Mouse (Mus musculus) B cell, adult 2 months (primary cell): ENCODE data around the gene Actl6b.
A peak's percentile ranks its signal among the peaks of the same experiment; 100 is the strongest.

Source experiments
- DNase-seq, 2 experiments: peaks; one replicate each; pipeline ENCODE4 v3.0.0; 2022

The Actl6b gene

DNA sequence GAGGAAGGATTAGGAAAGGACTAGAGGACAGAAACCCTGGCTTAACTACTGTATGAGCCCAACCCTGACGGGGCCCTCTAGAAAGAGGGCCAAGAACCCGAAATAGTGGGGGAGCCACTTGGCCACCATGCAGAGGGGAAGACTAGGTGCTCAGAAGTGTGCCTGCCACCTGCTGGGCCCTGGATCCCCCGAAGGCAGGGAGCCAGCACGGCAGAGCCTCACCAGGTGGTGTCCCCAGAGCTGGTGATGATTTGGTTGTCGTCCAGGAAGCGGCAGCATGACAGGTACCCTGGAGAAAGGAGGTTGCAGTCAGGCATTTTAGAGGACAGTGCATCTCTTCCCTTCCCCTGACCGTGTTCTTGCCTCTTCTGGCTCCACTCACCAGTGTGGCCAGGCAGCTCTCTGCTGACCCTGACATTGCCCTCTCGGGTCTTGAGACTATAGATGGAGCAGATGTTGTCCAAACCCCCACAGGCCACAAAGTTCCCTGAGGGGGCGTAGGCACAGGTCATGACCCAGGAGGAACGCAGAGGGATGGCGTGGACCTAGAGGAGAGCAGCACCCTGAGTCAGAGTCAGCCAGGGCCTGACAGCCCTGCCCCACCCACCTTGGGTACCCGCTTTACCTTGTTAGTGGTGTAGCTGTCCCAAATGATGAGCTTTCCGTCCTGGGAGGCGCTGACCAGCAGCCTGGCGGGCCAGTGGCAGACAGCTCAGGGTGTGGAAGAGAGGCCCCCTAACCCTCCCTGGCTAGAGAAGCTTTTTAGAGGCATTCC is 23.9 kb upstream of the Actl6b start:
- no peak for DNase-seq

DNA sequence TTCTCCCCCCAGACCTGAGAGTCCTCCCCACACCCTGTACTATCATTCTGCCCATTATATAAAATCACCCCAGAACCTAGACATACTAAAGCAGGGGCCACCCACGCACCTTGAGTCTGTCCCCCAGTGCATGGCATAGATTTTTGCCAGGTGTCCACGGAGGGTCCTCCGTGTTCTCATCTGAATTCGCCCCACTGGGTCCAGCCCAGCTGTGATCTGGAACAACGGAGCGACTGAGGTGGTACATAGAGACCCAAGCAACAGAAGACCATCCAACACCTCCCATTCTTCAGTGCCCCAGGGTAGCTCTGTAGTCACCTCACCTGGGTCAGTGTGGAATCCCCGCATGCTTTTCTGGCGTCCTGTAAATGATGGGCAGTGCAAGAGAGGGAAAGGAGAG is 23.2 kb upstream of the Actl6b start:
- no peak for DNase-seq

GRCm38 (mm10) chr5:137530588-137531413 is 22.5 kb upstream of the Actl6b start:
- peak; percentile 78 to 79 for DNase-seq

DNA sequence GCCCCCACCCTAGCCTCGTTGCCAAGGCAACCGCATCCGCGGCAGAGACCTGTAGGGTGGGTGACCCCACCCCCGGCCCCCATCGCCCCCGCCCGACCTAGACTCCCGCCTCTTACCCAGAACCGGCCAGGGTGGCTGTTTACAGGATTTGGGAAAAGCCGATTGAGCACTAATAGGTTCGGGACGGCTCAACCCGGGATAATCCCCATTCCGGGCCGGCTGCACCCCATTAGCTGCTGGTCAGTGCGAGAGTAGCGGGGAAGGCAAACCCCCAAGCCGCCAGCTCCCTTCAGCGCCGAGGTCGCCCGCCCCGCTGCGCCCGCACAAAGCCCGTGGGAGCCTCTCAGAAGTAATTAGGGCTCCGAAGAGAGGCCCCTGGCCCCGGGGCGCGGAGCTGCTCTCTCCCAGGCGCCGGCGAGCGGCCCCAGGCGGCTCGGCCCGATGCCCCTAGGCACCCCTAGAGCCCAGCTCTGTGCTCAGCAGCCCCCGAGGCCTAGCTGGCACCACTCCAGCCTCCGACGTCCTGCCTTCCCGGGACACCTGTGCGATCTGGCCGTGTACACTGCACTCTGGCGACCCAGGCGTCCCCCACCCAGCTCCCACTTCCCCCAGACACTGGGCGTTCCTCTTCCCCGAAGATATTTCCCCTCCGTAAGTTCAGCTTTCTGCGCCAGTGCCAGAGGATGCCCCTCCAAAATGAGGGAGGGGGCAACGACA is 21.7 kb upstream of the Actl6b start:
- peak; percentile 48 to 61 for DNase-seq

GRCm38 (mm10) chr5:137532131-137532807 is 21.0 kb upstream of the Actl6b start:
- peak; percentile 27 to 34 for DNase-seq

DNA sequence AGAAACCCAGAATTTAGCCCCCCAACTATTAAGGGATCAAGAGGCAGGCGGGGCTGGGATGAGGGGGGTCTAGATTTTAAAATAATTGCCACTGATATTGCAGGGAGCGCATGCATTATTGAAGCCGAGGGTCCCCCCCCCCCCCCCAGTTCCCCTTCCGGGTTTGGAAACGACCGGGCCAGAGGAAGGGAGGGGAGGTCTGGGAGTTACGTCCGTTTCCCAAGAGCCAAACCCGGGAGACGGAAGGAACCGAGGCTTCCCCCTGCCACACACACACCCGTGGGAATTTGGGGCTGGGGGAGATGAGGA is 20.6 kb upstream of the Actl6b start:
- no peak for DNase-seq

GRCm38 (mm10) chr5:137533117-137533827 is 20.0 kb upstream of the Actl6b start, which contains the start of the genes Epo and Gnb2:
Gene Epo (minus strand): TSS chr5:137533242.
Gene Gnb2 (minus strand): TSS chr5:137533510.
- DNase-seq: peak; percentile 98 to 99

DNA sequence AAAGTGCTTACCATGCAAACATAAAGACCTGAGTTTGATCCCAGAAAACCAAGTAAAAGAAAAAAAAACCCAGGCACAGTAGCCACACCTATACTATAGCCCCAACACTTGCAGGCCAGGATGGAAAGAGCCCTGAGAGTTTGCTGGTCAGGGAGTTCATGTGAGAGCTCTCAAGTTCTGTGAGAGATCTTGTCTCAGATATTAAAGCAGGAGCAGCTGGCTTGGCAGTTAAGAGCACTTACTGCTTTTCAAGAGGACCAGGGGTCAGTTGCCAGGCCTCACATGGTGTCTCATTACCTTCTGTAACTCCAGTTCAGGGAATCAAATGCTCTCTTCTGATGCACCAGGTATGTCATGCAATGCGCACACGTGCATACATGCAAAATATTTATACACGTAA is 18.6 kb upstream of the Actl6b start:
- DNase-seq: no peak

- DNase-seq: no peak
These were observed 18.0 kb upstream of the Actl6b start for GRCm38 (mm10) chr5:137535318-137535717.

- DNase-seq: no peak
These were observed 15.9 kb upstream of the Actl6b start for GRCm38 (mm10) chr5:137537461-137537860.

- no peak for DNase-seq
These were observed 14.0 kb upstream of the Actl6b start for GRCm38 (mm10) chr5:137539291-137539801.

DNA sequence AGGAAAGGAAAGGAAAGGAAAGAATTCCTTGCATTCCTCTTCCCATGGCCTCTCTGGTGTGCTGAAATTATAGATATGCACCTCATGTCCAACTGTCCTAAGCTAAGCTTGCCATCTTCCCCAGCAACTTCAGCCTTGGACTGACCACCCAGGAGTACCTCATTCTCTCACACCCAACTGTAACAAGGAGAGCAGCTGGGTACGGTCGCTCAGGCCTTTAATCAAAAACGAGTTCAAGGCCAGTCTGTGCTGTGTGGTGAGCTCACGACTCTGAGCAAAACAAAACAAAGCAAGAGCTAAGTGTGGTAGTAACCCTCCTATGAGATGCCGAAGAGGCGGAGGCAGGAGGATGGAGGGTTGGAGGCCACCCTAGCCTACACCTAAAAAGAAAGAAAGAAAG is 12.3 kb upstream of the Actl6b start:
- DNase-seq: no peak

DNA sequence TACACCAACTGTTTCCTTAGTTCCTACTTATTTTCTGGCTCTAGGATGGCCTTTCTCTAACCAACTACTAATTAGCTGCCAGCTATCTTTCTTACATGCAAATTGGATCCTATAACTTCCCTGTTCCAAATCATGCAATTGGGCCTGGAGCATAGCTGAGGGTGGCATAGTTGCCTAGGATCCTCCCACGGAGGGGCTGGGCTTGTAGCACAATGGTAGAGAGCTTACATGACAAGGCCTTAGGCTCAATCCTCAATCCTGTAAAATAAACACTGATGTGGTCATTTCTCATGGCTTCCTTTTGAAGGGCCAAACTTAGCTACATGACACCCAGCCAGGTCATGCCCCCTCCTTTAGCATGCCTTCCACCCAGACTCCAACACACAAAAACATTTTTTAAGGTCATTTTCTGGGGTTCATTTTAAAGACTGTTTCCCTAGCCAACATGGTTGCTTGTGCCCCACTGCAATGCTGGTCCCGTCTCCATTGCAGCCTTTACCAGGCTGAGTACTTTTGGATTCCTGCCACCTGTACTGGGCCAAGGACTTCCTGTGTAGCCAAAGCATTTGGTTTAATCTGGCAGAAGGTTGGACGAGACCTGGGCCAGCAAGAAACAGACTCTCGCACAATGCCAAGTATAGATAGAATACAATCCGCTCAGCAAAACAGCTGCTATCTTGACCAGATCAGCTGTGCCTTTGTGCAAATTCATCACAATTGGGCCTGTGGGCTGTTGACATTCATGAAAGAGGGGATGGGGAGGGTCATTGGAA is 11.4 kb upstream of the Actl6b start:
- DNase-seq: no peak

- no peak for DNase-seq
These were observed 8.4 kb upstream of the Actl6b start for GRCm38 (mm10) chr5:137544926-137545325.

GRCm38 (mm10) chr5:137545596-137545995 is 7.7 kb upstream of the Actl6b start:
- no peak for DNase-seq

DNA sequence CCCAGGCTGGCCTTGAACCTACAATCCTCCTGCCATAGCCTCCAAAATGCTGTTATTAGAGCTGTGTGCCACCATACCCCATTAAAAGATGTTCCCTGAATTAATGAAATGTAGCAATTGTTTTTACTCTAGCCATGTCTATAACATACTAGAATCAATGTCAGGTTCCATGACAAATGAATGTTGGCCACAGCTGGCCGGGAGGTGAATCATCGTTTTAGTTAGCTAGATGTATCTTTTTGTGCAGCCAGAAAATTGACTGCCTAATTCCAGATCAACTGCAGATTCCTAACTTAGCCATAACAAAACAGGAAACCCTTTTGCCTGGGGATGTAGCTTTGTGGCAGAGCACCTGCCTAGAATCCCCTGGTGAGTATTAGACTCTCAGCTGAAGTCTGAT is 3.5 kb upstream of the Actl6b start:
- DNase-seq: no peak

DNA sequence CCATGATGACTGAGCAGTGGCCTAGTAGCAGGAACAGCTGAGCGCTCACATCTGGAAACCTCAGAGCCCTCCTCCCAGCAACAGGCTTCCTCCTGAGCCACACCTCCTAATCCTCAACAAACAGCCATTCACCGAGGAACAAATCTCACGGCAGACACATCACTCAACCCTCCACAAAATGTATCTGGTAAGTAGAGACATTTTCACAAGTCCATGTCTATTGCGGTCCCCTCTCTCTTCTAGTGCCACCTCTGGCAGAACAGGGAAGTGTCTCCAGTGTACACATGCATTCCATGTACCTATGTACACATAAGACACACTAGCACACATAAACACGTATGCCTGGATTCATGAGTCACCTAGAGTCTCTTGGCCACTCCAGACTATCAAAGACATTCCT is 2.2 kb upstream of the Actl6b start:
- DNase-seq: peak; percentile 32 to 39

DNA sequence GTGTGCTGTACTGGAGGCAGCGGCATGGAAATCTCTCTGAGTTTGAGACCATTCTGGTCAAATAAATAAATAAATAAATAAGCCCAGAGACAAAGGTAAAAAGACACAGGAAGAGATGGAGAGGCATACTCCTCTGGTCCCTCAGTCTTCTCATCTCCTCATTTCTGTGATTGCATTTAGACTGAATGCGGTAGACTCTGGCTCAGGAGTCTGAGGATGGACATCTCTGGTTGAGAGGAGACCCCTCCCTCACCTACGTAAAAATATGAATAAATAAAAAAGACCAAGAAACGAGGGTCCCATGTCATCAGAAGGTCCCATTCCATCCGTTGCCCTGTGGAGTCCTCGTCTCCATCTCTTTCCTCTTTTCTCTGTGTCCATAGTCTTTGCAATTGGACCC is 317 bp upstream of the Actl6b start:
- no peak for DNase-seq

- no peak for DNase-seq
These were observed 581 bp downstream of the Actl6b start for GRCm38 (mm10) chr5:137553898-137554297.

DNA sequence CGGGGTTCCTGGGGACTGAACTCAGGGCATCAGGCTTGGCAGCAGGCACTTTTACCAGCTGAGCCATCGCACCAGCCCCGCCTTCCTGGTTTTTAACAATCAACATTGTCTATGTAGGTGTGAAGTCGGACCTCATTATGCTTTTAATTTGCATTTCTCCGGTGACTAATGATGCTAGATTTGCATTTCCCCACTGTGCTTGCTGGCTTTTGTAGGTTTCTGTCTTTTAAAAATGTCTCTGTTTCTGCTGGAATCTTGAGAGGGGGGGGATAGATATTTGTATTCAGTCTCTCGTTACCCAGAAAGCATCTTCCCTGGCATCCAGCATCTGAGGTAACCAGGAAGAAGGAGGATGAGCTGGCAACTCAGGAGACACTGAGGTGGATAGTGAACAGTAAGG is 8.2 kb downstream of the Actl6b start:
- DNase-seq: no peak

- DNase-seq: no peak
These were observed 9.6 kb downstream of the Actl6b start for GRCm38 (mm10) chr5:137562965-137563364.
